Mouse (Mus musculus) kidney, postnatal 14 days (tissue): Measurements from ENCODE around the gene Nxpe2.

Experiments used
- DNase-seq: peaks from one replicate; pipeline ENCODE4 v3.0.0; 2022; ENCODE audit warnings: mixed read lengths

Gene Nxpe2

DNA sequence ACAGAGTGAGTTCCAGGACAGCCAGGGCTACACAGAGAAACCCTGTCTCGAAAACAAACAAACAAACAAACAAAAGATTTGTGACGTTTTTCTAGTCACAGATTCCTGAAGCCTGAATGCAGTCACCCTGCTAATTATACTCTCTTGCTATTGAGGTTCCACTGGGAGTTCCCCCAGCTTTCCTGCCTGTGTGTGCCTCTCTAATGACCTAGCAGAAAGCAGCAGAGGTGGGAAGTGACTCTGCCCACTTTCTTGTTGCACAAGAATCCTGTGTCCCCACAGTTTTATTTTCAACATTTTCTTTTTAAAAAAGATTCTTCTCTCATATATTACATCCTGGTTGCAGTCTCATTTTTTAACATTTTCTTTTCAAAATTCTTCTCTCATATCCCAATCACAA, 58.5 kb downstream of the Nxpe2 start:
- DNase-seq, result no peak

DNA sequence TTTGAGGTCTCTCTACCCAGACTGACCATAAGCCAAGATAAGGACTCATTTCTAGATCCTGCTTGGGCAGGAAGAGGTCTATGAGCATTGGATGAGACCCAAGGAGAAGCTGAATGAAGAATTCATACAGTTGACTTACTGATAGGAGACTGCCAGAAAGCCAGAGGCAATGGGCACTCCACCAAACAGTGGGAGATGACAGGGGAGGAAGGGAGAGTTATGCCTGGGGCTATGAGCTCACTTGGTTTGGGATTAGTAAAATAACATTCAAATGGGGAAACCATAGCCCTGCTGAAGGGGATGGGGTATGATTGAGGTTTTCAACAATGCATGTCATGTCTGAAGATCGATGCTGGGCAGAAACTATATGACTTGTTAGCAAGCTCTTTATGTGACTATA, 63.0 kb downstream of the Nxpe2 start:
- DNase-seq, result no peak

GRCm38 (mm10) chr9:48284221-48284620, 69.0 kb downstream of the Nxpe2 start:
- DNase-seq, result no peak

- DNase-seq, result no peak
Measured at GRCm38 (mm10) chr9:48276831-48277230, 76.4 kb downstream of the Nxpe2 start.
